Mouse (Mus musculus) MEL (cell line): ENCODE measurements around the gene Abcc5. TPM values are rescaled to one million over a fixed set of nuclear protein-coding genes. Genes with fewer than 3 reads are reported as not detected.

ENCODE experiments used
- DNase-seq: peaks from one replicate; pipeline ENCODE4 v3.0.0; 2011; ENCODE audit warnings: low read depth, low spot score
- H3K27ac ChIP-seq: 2 replicates; pipeline ENCODE4 v1.5.1; 2012; ENCODE audit warnings: low read depth, mild to moderate bottlenecking, control low read depth, low read length, moderate library complexity; ENCODE audit not compliant: control insufficient read depth
- H3K27me3 ChIP-seq, 2 experiments: fragments of 150-350 bp in 1 of 2; sonication (generic) in 1 of 2; 2 replicates each; pipeline ENCODE4 v1.6.1; 2012; ENCODE audit warnings: low read length in 2 of 2, mild to moderate bottlenecking in 2 of 2, improper control_type of control experiment in 1 of 2, moderate library complexity in 1 of 2; ENCODE audit not compliant: insufficient read depth in 2 of 2, control insufficient read depth in 1 of 2
- H3K36me3 ChIP-seq, 2 experiments: 2 replicates each; pipeline ENCODE4 v1.6.1; 2012 to 2014; ENCODE audit warnings: low read length in 2 of 2, improper control_type of control experiment in 1 of 2, inconsistent platforms in 1 of 2, mild to moderate bottlenecking in 1 of 2; ENCODE audit not compliant: insufficient read depth in 2 of 2, control insufficient read depth in 1 of 2
- H3K4me1 ChIP-seq, 2 experiments: fragments of 150-350 bp in 1 of 2; sonication (generic) in 1 of 2; 2 replicates each; pipeline ENCODE4 v1.6.1; 2012; ENCODE audit warnings: low read length in 2 of 2, improper control_type of control experiment in 1 of 2, mild to moderate bottlenecking in 1 of 2; ENCODE audit not compliant: insufficient read depth in 2 of 2, control insufficient read depth in 1 of 2
- H3K4me3 ChIP-seq, 2 experiments: fragments of 150-350 bp in 1 of 2; sonication (generic) in 1 of 2; 2 replicates each; pipeline ENCODE4 v1.5.1; 2012; ENCODE audit warnings: low read depth in 2 of 2, low read length in 2 of 2, mild to moderate bottlenecking in 2 of 2, moderate library complexity in 2 of 2, control low read depth in 1 of 2, improper control_type of control experiment in 1 of 2; ENCODE audit not compliant: control insufficient read depth in 1 of 2, insufficient read depth in 1 of 2
- H3K79me2 ChIP-seq: 2 replicates; pipeline ENCODE4 v1.6.1; 2012; ENCODE audit warnings: mild to moderate bottlenecking, low read length, moderate library complexity; ENCODE audit not compliant: control insufficient read depth, poor library complexity, insufficient read depth
- H3K9ac ChIP-seq: 2 replicates; pipeline ENCODE4 v1.6.1; 2012; ENCODE audit warnings: low read depth, mild to moderate bottlenecking, control low read depth, low read length, moderate library complexity; ENCODE audit not compliant: control insufficient read depth, poor library complexity, severe bottlenecking
- H3K9me3 ChIP-seq: fragments of 150-350 bp; sonication (generic); replicated peaks from 2 replicates; pipeline ENCODE4 v1.6.1; 2012; ENCODE audit warnings: mild to moderate bottlenecking, low read length, improper control_type of control experiment, moderate library complexity; ENCODE audit not compliant: insufficient read depth
- BHLHE40 ChIP-seq: IDR thresholded peaks from 2 replicates; pipeline ENCODE4 v1.6.1; 2012; ENCODE audit warnings: low read depth, mild to moderate bottlenecking, inconsistent platforms, low read length, improper control_type of control experiment, borderline replicate concordance
- CHD1 ChIP-seq: IDR thresholded peaks from 2 replicates; pipeline ENCODE4 v1.6.1; 2012; ENCODE audit warnings: low read depth, mild to moderate bottlenecking, inconsistent platforms, low read length, improper control_type of control experiment
- CHD2 ChIP-seq: IDR thresholded peaks from 2 replicates; pipeline ENCODE4 v1.6.1; 2011; ENCODE audit warnings: low read length, improper control_type of control experiment
- E2F4 ChIP-seq: IDR thresholded peaks from 2 replicates; pipeline ENCODE4 v1.6.1; 2011; ENCODE audit warnings: low read depth, low read length, improper control_type of control experiment, borderline replicate concordance
- ELF1 ChIP-seq: IDR thresholded peaks from 2 replicates; pipeline ENCODE4 v1.6.1; 2014; ENCODE audit warnings: low read depth, mild to moderate bottlenecking, inconsistent platforms, low read length, improper control_type of control experiment, moderate library complexity
- EP300 ChIP-seq, 2 experiments: IDR thresholded peaks; 2 replicates each; pipeline ENCODE4 v1.6.1; 2011; ENCODE audit warnings: improper control_type of control experiment in 2 of 2, low read length in 2 of 2, low read depth in 1 of 2, mild to moderate bottlenecking in 1 of 2
- ETS1 ChIP-seq: IDR thresholded peaks from 2 replicates; pipeline ENCODE4 v1.6.1; 2012; ENCODE audit warnings: low read depth, mild to moderate bottlenecking, inconsistent platforms, low read length, improper control_type of control experiment, moderate library complexity
- GABPA ChIP-seq: IDR thresholded peaks from 2 replicates; pipeline ENCODE4 v1.6.1; 2012; ENCODE audit warnings: low read depth, mild to moderate bottlenecking, inconsistent platforms, low read length, improper control_type of control experiment, moderate library complexity
- GATA1 ChIP-seq: IDR thresholded peaks from 2 replicates; pipeline ENCODE4 v1.6.1; 2011; ENCODE audit warnings: low read depth, low read length, improper control_type of control experiment
- JUND ChIP-seq: IDR thresholded peaks from 2 replicates; pipeline ENCODE4 v1.6.1; 2011; ENCODE audit warnings: low read depth, mild to moderate bottlenecking, improper control_type of control experiment, low read length
- KAT2A ChIP-seq: conservative IDR thresholded peaks from 2 replicates; pipeline ENCODE4 v1.6.1; 2012; ENCODE audit warnings: low read depth, low read length, improper control_type of control experiment, inconsistent platforms
- MAFK ChIP-seq: IDR thresholded peaks from 2 replicates; pipeline ENCODE4 v1.6.1; 2011; ENCODE audit warnings: low read depth, mild to moderate bottlenecking, low read length, improper control_type of control experiment, borderline replicate concordance
- MXI1 ChIP-seq: IDR thresholded peaks from 2 replicates; pipeline ENCODE4 v1.6.1; 2011; ENCODE audit warnings: mild to moderate bottlenecking, low read depth, low read length, improper control_type of control experiment
- MYB ChIP-seq: IDR thresholded peaks from 2 replicates; pipeline ENCODE4 v1.6.1; 2011; ENCODE audit warnings: mild to moderate bottlenecking, low read depth, low read length, improper control_type of control experiment
- NRF1 ChIP-seq: IDR thresholded peaks from 2 replicates; pipeline ENCODE4 v1.6.1; 2014; ENCODE audit warnings: low read depth, mild to moderate bottlenecking, inconsistent platforms, low read length, improper control_type of control experiment, moderate library complexity; ENCODE audit not compliant: poor library complexity, insufficient read depth, severe bottlenecking
- POLR2A ChIP-seq, 2 experiments: IDR thresholded peaks; 2 replicates each; pipeline ENCODE4 v1.6.1; 2011 to 2012; ENCODE audit warnings: low read length in 2 of 2, mild to moderate bottlenecking in 2 of 2, control low read depth in 1 of 2, improper control_type of control experiment in 1 of 2, low read depth in 1 of 2, moderate library complexity in 1 of 2; ENCODE audit not compliant: control insufficient read depth in 1 of 2, insufficient read depth in 1 of 2, poor library complexity in 1 of 2
- RAD21 ChIP-seq: IDR thresholded peaks from 2 replicates; pipeline ENCODE4 v1.6.1; 2011; ENCODE audit warnings: mild to moderate bottlenecking, low read depth, low read length, improper control_type of control experiment
- RCOR1 ChIP-seq: IDR thresholded peaks from 2 replicates; pipeline ENCODE4 v1.6.1; 2012; ENCODE audit warnings: low read depth, mild to moderate bottlenecking, inconsistent platforms, low read length, improper control_type of control experiment
- SIN3A ChIP-seq: IDR thresholded peaks from 2 replicates; pipeline ENCODE4 v1.6.1; 2012; ENCODE audit warnings: low read length, improper control_type of control experiment, inconsistent platforms
- TAL1 ChIP-seq: IDR thresholded peaks from 2 replicates; pipeline ENCODE4 v1.6.1; 2012; ENCODE audit warnings: mild to moderate bottlenecking, inconsistent platforms, low read length, moderate library complexity, mixed read lengths
- TCF12 ChIP-seq: IDR thresholded peaks from 2 replicates; pipeline ENCODE4 v1.6.1; 2014; ENCODE audit warnings: low read depth, mild to moderate bottlenecking, inconsistent platforms, low read length, improper control_type of control experiment, moderate library complexity
- UBTF ChIP-seq: IDR thresholded peaks from 2 replicates; pipeline ENCODE4 v1.6.1; 2012; ENCODE audit warnings: low read depth, mild to moderate bottlenecking, inconsistent platforms, low read length, improper control_type of control experiment, moderate library complexity, borderline replicate concordance; ENCODE audit not compliant: insufficient read depth
- ZC3H11A ChIP-seq: IDR thresholded peaks from 2 replicates; pipeline ENCODE4 v1.6.1; 2012; ENCODE audit warnings: low read depth, mild to moderate bottlenecking, inconsistent platforms, low read length, improper control_type of control experiment
- ZKSCAN1 ChIP-seq: IDR thresholded peaks from 2 replicates; pipeline ENCODE4 v1.6.1; 2012; ENCODE audit warnings: low read depth, mild to moderate bottlenecking, inconsistent platforms, low read length, improper control_type of control experiment, moderate library complexity
- ZMIZ1 ChIP-seq: IDR thresholded peaks from 2 replicates; pipeline ENCODE4 v1.6.1; 2012; ENCODE audit warnings: low read depth, mild to moderate bottlenecking, inconsistent platforms, low read length, improper control_type of control experiment, moderate library complexity
- polyA plus RNA-seq, 2 experiments: library from polyadenylated mRNA; stranded (reverse) in 1 of 2; unstranded in 1 of 2; fragments of >175 nt in 1 of 2; fragments of >200 nt in 1 of 2; gene quantifications; 2 replicates each; pipeline versions ENCODE4 v1.2.1 to v1.2.4; 2012; ENCODE audit warnings: low replicate concordance in 2 of 2, low read depth in 1 of 2; ENCODE audit not compliant: insufficient read length in 2 of 2, insufficient read depth in 1 of 2, missing spikeins in 1 of 2
- total RNA-seq: library from RNA; depleted of rRNA; stranded (reverse); fragments of 300-350 nt; gene quantifications from 2 replicates; pipeline ENCODE4 v1.2.3, GENCODE M21; 2012

Abcc5 gene
- total and polyA plus RNA-seq, 3 experiments = 17.6 to 31.7 TPM; not detected in 1

- Histone ChIP-seq H3K36me3 (peaks cover 0 to 17% of the 10 kb centered on the region in 2 experiments; a peak in 2 of 4 replicates), H3K4me3 (no peak overlapping the region), H3K9me3 (no peaks in the 10 kb centered on the region)
- DNase-seq = peak; percentile 53
- TF ChIP-seq EP300 (IDR thresholded peaks at IDR 0.05; ENCODE audit: low read depth in 1 of 2, low read length in 2 of 2) = peak in 1 of 2 experiments; percentile 63; a peak in 2 of 4 replicates
- TF ChIP-seq TCF12 = peak; percentile 40; the same call in 1 of the 2 replicates
- TF ChIP-seq GATA1 = peak; percentile 34; the same call in 1 of the 2 replicates
- TF ChIP-seq NRF1 = no peak
- peak; percentile 42; the same call in 1 of the 2 replicates for TF ChIP-seq ETS1
- peak; percentile 38; the same call in 1 of the 2 replicates for TF ChIP-seq MXI1
- TF ChIP-seq TAL1 = peak; percentile 29; the same call in 1 of the 2 replicates
- TF ChIP-seq ZC3H11A = no peak
- TF ChIP-seq, all 39 proteins: peak for 6
- Histone ChIP-seq H3K79me2 (peaks cover 7% of the 10 kb centered on the region), H3K27ac (peak overlapping the region; percentile 1; the same call in 1 of the 2 replicates), H3K9ac (no peak overlapping the region), H3K4me1 (peaks cover 5 to 14% of the 10 kb centered on the region in 2 experiments; a peak in 3 of 4 replicates), H3K27me3 (no peaks in the 10 kb centered on the region)
Measured at GRCm38 (mm10) chr16:20422938-20423730, 3.1 kb downstream of the Abcc5 start.

- Histone ChIP-seq H3K9ac (no peak overlapping the region), H3K27ac (no peak overlapping the region), H3K79me2 (no peaks in the 10 kb centered on the region; the same call in 1 of the 2 replicates), H3K27me3 (no peaks in the 10 kb centered on the region), H3K4me1 (peaks cover under 1 to 11% of the 10 kb centered on the region in 2 experiments; a peak in 3 of 4 replicates), H3K4me3 (no peak overlapping the region), H3K36me3 (peaks cover 3 to 11% of the 10 kb centered on the region in 2 experiments), H3K9me3 (no peaks in the 10 kb centered on the region)
- DNase-seq = no peak
- TF ChIP-seq MYB = no peak
- no peak for TF ChIP-seq ZKSCAN1
- no peak for TF ChIP-seq POLR2A (IDR thresholded peaks at IDR 0.05; ENCODE audit: control insufficient read depth in 1 of 2, insufficient read depth in 1 of 2, low read depth in 1 of 2, low read length in 2 of 2, poor library complexity in 1 of 2)
- no peak for TF ChIP-seq SIN3A
- no peak for TF ChIP-seq ZMIZ1
- no peak for TF ChIP-seq CHD1
- no peak for TF ChIP-seq EP300 (IDR thresholded peaks at IDR 0.05; ENCODE audit: low read depth in 1 of 2, low read length in 2 of 2)
- TF ChIP-seq CHD2 = no peak
- no peak for TF ChIP-seq UBTF
- no peak for TF ChIP-seq BHLHE40
- TF ChIP-seq TAL1 = no peak
- TF ChIP-seq ELF1 = no peak
- TF ChIP-seq JUND = no peak
- no peak for TF ChIP-seq GABPA
- TF ChIP-seq E2F4 = no peak
- no peak for TF ChIP-seq KAT2A
- no peak for TF ChIP-seq RCOR1
- no peak for TF ChIP-seq MAFK
- TF ChIP-seq RAD21 = no peak
- no peak for TF ChIP-seq ZC3H11A
Measured at GRCm38 (mm10) chr16:20418054-20418453, 8.1 kb downstream of the Abcc5 start.
